Mouse (Mus musculus) neural tube, embryonic 15.5 days (tissue): ENCODE measurements around the gene Prkacb. TPM values are rescaled to one million over a fixed set of nuclear protein-coding genes. Genes with fewer than 3 reads are reported as not detected.
A peak's percentile ranks its signal among the peaks of the same experiment; 100 is the strongest.

Experiments
- ATAC-seq: fragments of 200-750 bp; cut with Nextera tagmentation; 2 replicates; pipeline ENCODE4 v1.8.0; 2017; ENCODE audit warnings: mild to moderate bottlenecking, moderate TSS enrichment, moderate library complexity; ENCODE audit not compliant: low FRiP score
- H3K27ac ChIP-seq: fragments of 300-500 bp; sonication (generic); replicated peaks from 2 replicates; pipeline ENCODE4 v1.5.1; 2015; ENCODE audit warnings: mild to moderate bottlenecking, inconsistent platforms
- H3K27me3 ChIP-seq: fragments of 300-500 bp; sonication (generic); replicated peaks from 2 replicates; pipeline ENCODE4 v1.6.1; 2015; ENCODE audit warnings: inconsistent platforms
- H3K36me3 ChIP-seq: fragments of 300-500 bp; sonication (generic); 2 replicates; pipeline ENCODE4 v1.6.1; 2015; ENCODE audit warnings: inconsistent platforms
- H3K4me1 ChIP-seq: fragments of 300-500 bp; sonication (generic); 2 replicates; pipeline ENCODE4 v1.6.1; 2015; ENCODE audit warnings: inconsistent platforms
- H3K4me2 ChIP-seq: fragments of 300-500 bp; sonication (generic); 2 replicates; pipeline ENCODE4 v1.6.1; 2015; ENCODE audit warnings: inconsistent platforms, mild to moderate bottlenecking, moderate library complexity
- H3K4me3 ChIP-seq: fragments of 300-500 bp; sonication (generic); replicated peaks from 2 replicates; pipeline ENCODE4 v1.5.1; 2015; ENCODE audit warnings: mild to moderate bottlenecking, inconsistent platforms
- H3K9ac ChIP-seq: fragments of 300-500 bp; sonication (generic); replicated peaks from 2 replicates; pipeline ENCODE4 v1.6.1; 2015; ENCODE audit warnings: mild to moderate bottlenecking, inconsistent platforms
- H3K9me3 ChIP-seq: fragments of 300-500 bp; sonication (generic); replicated peaks from 2 replicates; pipeline ENCODE4 v1.6.1; 2016; ENCODE audit warnings: inconsistent platforms
- WGBS: fragments of 180-500 bp; shearing (Covaris S2); methylation state at CpG from one replicate; pipeline ENCODE4 v1.1.7; 2015; ENCODE audit warnings: mixed read lengths; 5-methylcytosine and 5-hydroxymethylcytosine counted together
- polyA plus RNA-seq: library from polyadenylated mRNA; unstranded; fragments of >200 nt; fragmentation: Nextera tagmentation; extraction: Ambion mirVana; gene quantifications from 2 replicates; pipeline ENCODE4 v1.2.1, GENCODE M21; 2015

Gene Prkacb
- polyA plus RNA-seq, 1 experiment from 2014 or later = 193 TPM

DNA sequence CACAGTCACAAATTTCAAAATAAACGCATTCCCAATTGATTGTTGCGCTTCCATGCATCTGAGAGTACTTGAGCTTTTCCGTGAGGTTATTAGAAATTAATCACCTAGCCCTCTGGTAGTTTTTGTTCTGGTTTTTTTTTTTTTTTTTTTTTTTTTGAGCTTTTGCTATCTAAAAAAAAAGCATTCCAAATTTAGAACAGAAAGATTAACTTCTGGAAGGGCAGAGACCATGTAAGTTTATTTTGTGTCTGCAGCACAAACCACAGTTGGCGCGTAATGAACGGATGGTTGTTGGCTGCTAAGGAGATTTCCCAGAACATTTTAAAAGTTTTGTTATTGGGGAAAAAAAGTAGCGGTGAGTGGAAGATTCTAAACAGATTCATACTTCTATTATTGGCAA is 834 bp upstream of the Prkacb start:
- Histone ChIP-seq H3K9me3 (no peaks in the 10 kb centered on the region), H3K27ac (peak overlapping the region; percentile 99)

DNA sequence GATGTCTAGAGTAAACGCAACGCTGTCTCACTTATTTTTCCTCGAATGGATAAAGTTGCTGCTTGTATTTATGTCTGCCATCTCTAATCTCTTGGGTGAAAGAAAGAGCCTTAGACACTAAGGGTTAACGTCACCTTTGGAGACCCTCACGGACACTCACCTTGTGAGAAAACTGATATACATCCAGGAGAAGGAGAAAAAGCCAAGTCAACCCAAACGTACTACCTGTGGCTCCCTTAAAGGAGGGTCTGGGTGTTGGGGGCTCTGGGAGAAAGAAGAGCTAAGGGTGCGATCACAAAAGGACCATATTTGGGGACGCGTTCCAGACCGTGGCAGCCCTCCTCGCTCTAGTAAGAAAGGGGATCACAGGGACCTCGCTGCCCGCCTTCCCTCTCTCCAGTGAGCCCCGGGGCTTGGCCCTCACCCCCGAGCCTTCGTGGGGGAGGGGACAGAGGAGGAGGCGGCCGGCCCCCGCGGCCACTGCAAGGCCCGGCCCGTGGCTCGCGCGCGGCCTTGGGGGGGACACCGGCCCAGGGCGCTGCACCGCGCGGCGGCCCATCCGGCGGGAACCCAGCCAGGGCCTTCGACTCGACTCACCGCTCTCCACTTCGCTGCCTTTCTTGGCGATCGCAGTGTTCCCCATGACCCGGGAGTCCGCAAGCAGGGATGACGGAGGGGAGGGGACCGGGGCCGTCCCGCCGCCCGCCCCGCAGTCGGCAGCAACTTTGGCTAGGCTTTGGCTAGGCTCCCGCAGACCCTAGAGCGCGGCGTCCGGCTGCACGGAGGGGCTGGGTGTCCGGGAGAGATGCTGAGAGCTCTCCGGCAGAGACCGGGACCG is 530 bp downstream of the Prkacb start:
- WGBS = under 1% methylated on average over 58 of the region's 60 CpGs
- H3K4me1 ChIP-seq = peaks cover 27% of the 10 kb centered on the region
- peak; percentile 76 for ATAC-seq

More for the DNA sequence above, 834 bp upstream of the Prkacb start:
- Histone ChIP-seq H3K36me3 (no peaks in the 10 kb centered on the region), H3K4me3 (peak overlapping the region; percentile 95), H3K9ac (peak overlapping the region; percentile 96), H3K4me2 (peak overlapping the region; percentile 84), H3K27me3 (no peaks in the 10 kb centered on the region), H3K4me1 (peaks cover 27% of the 10 kb centered on the region)
- ATAC-seq = no peak
- 61% methylated on average over 7 of the region's 7 CpGs for WGBS

DNA sequence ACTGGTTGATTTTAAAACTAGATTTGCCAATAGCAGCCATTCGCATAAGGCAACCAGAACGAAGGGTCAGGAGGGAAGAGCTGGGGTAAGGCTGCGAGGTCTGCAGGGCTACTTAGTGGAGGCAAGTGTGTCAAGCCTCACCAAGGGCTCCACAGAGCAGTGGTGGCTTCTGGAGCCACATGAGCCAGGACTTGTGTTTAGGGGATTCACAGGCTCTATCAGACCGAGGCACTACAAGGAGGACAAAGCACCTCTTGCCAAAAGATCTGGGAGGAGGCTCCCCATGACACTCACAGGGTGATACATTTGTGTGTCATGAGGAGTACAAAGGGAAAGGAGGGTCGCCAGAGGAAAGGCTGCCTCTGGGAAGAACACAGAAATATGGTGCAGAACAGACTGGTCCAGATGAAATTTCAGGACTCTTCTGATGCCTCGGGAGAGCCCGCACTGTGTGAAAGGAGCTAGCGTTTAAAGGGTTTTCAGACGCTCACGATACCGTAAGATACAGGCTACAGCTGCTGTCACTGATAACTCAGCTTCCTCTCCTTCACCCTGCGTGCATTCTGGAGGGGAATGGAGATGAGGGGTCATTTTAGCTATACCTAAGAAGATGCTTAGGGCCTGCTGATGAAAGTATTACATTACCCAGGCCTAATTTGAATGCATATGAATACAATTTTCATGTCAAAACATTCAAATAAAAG is 19.1 kb downstream of the Prkacb start:
- ATAC-seq = no peak

More for the DNA sequence above, 530 bp downstream of the Prkacb start:
- Histone ChIP-seq H3K9me3 (no peaks in the 10 kb centered on the region), H3K36me3 (no peaks in the 10 kb centered on the region), H3K4me2 (peak overlapping the region; percentile 84), H3K4me3 (peak overlapping the region; percentile 95), H3K27ac (peak overlapping the region; percentile 99), H3K27me3 (no peaks in the 10 kb centered on the region), H3K9ac (peak overlapping the region; percentile 96)

DNA sequence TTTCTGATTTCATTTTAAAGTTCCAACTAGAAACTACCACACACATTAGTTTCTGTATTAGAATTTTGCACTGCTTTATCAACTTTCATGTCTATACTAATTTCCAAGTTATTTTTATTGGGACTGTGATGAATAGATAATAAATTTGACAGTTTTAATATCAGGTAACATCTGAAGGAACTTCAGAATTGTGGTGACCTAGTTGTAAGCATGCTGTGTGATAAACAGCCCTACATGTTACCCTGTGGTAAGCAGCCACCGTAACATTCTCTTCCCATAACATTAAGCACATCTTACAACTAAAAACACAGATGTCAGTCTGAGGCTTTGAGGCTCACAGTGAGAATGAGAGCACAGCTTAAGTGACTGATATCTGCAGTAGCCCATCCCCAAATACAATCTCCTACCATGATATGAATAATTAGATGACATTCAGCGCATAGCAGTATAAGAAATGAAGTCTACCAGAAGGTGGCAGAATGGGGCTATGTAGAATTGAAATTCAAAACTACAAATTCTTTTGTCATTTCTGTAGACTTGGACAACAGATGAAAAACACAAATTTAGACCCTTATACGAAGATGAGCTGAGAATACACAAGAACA is 20.5 kb downstream of the Prkacb start:
- Histone ChIP-seq H3K9me3 (no peaks in the 10 kb centered on the region), H3K4me1 (no peaks in the 10 kb centered on the region), H3K4me3 (no peak overlapping the region), H3K27ac (no peak overlapping the region), H3K4me2 (no peak overlapping the region), H3K36me3 (no peaks in the 10 kb centered on the region; the same call in 1 of the 2 replicates), H3K9ac (no peak overlapping the region), H3K27me3 (no peaks in the 10 kb centered on the region)
- ATAC-seq = no peak
- 84% methylated on average over 3 of the region's 3 CpGs for WGBS

More for the DNA sequence above, 19.1 kb downstream of the Prkacb start:
- H3K4me1 ChIP-seq = no peaks in the 10 kb centered on the region
- no peak overlapping the region for H3K4me2 ChIP-seq
- H3K27ac ChIP-seq = no peak overlapping the region
- 89% methylated on average over 12 of the region's 12 CpGs for WGBS
- H3K9me3 ChIP-seq = no peaks in the 10 kb centered on the region
- H3K27me3 ChIP-seq = no peaks in the 10 kb centered on the region
- no peaks in the 10 kb centered on the region; the same call in 1 of the 2 replicates for H3K36me3 ChIP-seq
- H3K9ac ChIP-seq = no peak overlapping the region
- no peak overlapping the region for H3K4me3 ChIP-seq

DNA sequence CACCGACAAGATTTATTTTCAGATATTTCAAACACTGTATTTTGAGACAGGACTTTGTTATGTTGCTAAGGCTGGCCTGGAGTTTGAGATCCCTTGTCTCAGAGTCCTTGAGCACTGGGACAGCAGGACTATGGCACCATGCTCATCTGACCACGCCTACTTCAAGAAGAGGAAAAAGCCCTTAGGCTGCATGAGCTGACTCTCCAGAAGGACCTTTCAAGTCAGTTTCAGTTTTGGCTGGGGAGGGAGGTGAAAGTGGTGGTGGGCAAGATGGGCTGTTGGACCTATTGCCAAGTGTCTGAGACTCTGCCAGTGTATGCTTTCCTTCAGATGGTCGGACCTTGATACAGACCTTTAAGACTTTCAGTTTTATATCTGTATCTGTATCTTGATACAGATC is 28.6 kb downstream of the Prkacb start:
- peak; percentile 36; the same call in 1 of the 2 replicates for ATAC-seq

DNA sequence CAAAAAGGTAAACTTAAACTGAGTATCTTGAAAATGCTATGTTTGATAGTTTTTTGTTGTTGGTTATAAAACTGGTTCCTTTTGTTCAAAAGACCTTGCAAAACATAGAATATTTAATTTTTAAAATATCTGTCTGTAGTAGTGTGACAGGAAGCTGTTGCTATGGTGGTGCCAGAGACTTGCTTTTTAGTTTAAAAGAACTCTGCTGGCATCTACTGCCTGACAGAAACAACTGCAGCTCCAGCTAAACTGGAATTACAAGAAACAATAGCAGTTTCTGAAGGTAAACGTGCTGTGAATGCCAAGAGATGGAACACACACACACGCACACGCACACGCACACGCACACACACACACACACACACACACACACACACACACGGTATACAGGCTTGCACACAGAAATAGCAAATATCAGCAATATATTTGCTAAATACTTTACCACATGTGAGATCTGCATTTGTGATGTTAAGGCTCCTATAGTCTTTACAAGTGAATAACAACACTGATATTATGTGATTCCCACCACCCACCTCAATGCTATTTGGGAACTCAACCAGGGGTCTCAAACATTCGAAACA is 29.1 kb downstream of the Prkacb start:
- Histone ChIP-seq H3K4me3 (no peak overlapping the region), H3K27ac (peak overlapping the region; percentile 7; the same call in 1 of the 2 replicates), H3K9me3 (no peaks in the 10 kb centered on the region), H3K4me2 (no peak overlapping the region), H3K9ac (no peak overlapping the region), H3K36me3 (no peaks in the 10 kb centered on the region), H3K27me3 (no peaks in the 10 kb centered on the region), H3K4me1 (peaks cover 20% of the 10 kb centered on the region)
- ATAC-seq = peak; percentile 78; the same call in 1 of the 2 replicates
- 66% methylated on average over 7 of the region's 7 CpGs for WGBS

More for the DNA sequence above, 28.6 kb downstream of the Prkacb start:
- peaks cover 20% of the 10 kb centered on the region for H3K4me1 ChIP-seq
- no peak overlapping the region for H3K4me3 ChIP-seq
- WGBS = 81% methylated on average over 3 of the region's 3 CpGs
- H3K27me3 ChIP-seq = no peaks in the 10 kb centered on the region
- peak overlapping the region; percentile 7; the same call in 1 of the 2 replicates for H3K27ac ChIP-seq
- H3K9me3 ChIP-seq = no peaks in the 10 kb centered on the region
- H3K36me3 ChIP-seq = no peaks in the 10 kb centered on the region
- no peak overlapping the region for H3K4me2 ChIP-seq
- H3K9ac ChIP-seq = no peak overlapping the region

DNA sequence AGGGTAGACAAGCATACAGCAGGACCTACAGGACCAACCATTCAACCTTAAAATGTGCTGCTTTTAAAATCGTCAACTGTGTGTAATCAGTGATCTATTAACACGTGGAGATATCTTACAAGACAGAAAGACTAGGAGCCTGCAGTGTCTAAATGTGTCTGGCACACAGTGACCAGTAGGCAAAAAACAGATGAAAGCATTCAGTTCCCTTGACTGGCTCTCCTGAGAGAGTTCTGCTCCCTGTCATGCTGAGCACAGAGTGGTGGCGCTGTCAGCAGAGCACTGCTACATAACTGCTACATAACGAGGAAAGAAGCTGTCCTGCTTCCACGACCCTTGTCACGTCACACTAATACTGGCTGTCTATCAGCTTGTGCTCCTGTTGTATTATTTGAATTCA is 30.2 kb downstream of the Prkacb start:
- Histone ChIP-seq H3K4me1 (peaks cover 20% of the 10 kb centered on the region), H3K9me3 (no peaks in the 10 kb centered on the region), H3K27ac (no peak overlapping the region), H3K9ac (no peak overlapping the region), H3K36me3 (no peaks in the 10 kb centered on the region), H3K27me3 (no peaks in the 10 kb centered on the region), H3K4me3 (no peak overlapping the region), H3K4me2 (no peak overlapping the region)
- 0 out of 2 replicates have a peak, but pooled peaks have one; percentile 40 for ATAC-seq
- 26% methylated on average over 6 of the region's 6 CpGs for WGBS

DNA sequence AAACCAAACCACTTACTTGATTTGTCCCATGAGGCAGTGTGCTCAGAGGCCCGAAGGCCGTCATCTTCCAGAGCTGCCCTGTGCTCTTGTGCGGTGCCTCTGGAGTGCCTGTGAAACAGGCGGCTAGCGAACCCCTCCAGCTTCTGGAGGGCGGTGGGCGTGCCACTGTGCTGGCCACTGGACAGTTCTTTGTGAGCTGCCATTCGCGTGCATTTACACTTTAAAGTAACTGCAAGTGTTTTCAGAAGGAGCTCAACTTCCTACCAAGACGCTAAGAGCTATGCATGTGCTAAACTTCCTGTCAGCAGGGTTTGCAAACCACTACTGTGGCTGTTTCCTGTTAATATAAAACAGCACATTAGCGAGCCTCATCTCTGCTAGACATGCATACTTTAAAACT is 31.7 kb downstream of the Prkacb start:
- Histone ChIP-seq H3K9ac (no peak overlapping the region), H3K9me3 (no peaks in the 10 kb centered on the region), H3K36me3 (no peaks in the 10 kb centered on the region), H3K27me3 (no peaks in the 10 kb centered on the region), H3K27ac (no peak overlapping the region), H3K4me2 (peak overlapping the region; percentile 17), H3K4me1 (peaks cover 20% of the 10 kb centered on the region), H3K4me3 (no peak overlapping the region)
- 22% methylated on average over 11 of the region's 11 CpGs for WGBS
- no peak for ATAC-seq

DNA sequence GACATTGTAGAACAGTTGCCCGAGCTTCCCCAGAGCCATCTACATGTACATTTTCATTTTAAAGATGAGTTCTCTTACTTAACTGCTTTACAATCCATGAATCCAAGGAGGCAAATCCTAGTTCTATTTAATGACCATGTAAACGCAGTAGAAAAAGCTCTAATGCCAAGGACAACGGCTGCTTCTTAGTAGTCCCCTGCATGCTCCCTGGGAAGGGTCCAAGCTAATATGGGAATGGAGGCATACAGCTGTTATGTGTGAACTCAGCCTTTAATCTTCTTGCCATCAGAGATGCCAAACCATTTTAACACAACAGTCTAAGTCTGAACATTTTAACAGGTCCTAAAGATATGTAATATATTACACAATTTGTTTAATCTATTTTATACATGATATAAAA is 32.5 kb downstream of the Prkacb start:
- ATAC-seq = no peak
- no peak overlapping the region for H3K9ac ChIP-seq
- WGBS = 42% methylated on average over 3 of the region's 3 CpGs
- no peak overlapping the region for H3K4me2 ChIP-seq
- no peak overlapping the region for H3K27ac ChIP-seq
- H3K9me3 ChIP-seq = no peaks in the 10 kb centered on the region
- H3K36me3 ChIP-seq = no peaks in the 10 kb centered on the region
- peaks cover 20% of the 10 kb centered on the region for H3K4me1 ChIP-seq
- H3K27me3 ChIP-seq = no peaks in the 10 kb centered on the region
- H3K4me3 ChIP-seq = no peak overlapping the region

DNA sequence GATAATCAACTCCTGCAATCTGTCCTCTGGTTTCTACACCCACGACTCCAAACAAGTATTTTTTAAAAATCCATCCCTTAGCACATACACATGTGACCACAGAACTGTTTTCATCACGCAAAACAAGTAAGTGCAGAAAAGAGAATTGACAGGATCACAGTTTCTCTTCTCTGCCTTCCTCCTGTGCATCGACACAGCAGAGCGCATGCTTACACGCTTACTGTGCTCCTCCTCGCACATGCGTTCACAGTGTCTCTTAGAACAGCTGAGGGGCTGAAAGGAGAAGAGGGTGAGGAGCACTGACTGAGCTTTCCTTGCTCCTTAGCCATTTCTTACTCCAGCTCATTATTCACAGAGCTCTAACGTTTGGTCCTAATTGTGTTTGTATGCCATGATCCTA is 33.9 kb downstream of the Prkacb start:
- 80% methylated on average over 8 of the region's 8 CpGs for WGBS
- no peak for ATAC-seq
- H3K9me3 ChIP-seq = no peaks in the 10 kb centered on the region
- H3K4me3 ChIP-seq = no peak overlapping the region
- H3K4me2 ChIP-seq = no peak overlapping the region
- H3K9ac ChIP-seq = no peak overlapping the region
- no peaks in the 10 kb centered on the region for H3K27me3 ChIP-seq
- H3K4me1 ChIP-seq = peaks cover 16% of the 10 kb centered on the region
- no peaks in the 10 kb centered on the region for H3K36me3 ChIP-seq
- H3K27ac ChIP-seq = no peak overlapping the region

DNA sequence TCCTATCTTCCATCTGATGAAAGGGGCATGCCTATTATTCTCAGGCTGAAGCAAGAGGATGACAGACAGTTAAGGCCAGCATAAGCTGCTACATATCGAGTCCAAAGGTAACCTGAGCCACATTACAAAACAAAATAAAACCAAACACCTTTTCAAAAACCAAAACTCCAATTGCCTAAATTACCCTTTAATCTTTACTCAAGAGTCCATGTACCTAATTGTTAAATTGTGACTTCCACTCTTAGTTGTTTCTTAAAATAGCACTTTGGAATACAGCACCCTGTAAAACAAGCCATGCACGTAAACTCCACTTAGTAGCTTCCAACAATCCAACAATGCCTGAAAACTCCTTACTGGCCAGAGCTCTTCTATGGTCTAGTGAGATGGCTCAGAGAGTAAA is 34.3 kb downstream of the Prkacb start:
- Histone ChIP-seq H3K36me3 (no peaks in the 10 kb centered on the region), H3K9ac (no peak overlapping the region), H3K4me2 (no peak overlapping the region), H3K4me3 (no peak overlapping the region), H3K4me1 (peaks cover 16% of the 10 kb centered on the region), H3K9me3 (no peaks in the 10 kb centered on the region), H3K27ac (no peak overlapping the region), H3K27me3 (no peaks in the 10 kb centered on the region)
- 55% methylated on average over 2 of the region's 2 CpGs for WGBS
- ATAC-seq = no peak
